ENCODE assay signal across 7 mouse cellular contexts in genomic region chr5:114625590-114625989, GRCm38 (mm10). TPM values are rescaled to one million over a fixed set of nuclear protein-coding genes. Genes with fewer than 3 reads are reported as not detected.
DNase-seq lines count a peak whose midpoint lies in the region; ATAC-seq and TF ChIP-seq lines count a peak whose summit lies in the region.

No protein-coding gene starts in this region.

- no peak overlapping the region for H3K4me3 ChIP-seq in kidney, adult 2 months (ENCODE audit: insufficient read depth, low read depth, low read length)
- H3K4me3 ChIP-seq in ES-E14 (ENCODE audit: insufficient read depth in 1 of 2, low read depth in 1 of 2, low read length in 2 of 2, poor library complexity in 1 of 2, severe bottlenecking in 1 of 2) = no peak overlapping the region
- no peak overlapping the region for H3K4me3 ChIP-seq in lung, embryonic 14.5 days (ENCODE audit: low read depth, low read length)
- H3K4me3 ChIP-seq in spleen, adult 2 months (ENCODE audit: extremely low read depth, insufficient read depth, insufficient read length) = no peak overlapping the region

- no peaks in the 10 kb centered on the region for H3K36me3 ChIP-seq in kidney, adult 2 months (ENCODE audit: control insufficient read depth, insufficient read depth, low read length)
- H3K36me3 ChIP-seq in ES-E14 (ENCODE audit: control insufficient read depth, insufficient read depth, low read length, poor library complexity, severe bottlenecking) = no peaks in the 10 kb centered on the region
- no peaks in the 10 kb centered on the region for H3K36me3 ChIP-seq in lung, embryonic 14.5 days (ENCODE audit: insufficient read depth)
- H3K36me3 ChIP-seq in spleen, adult 2 months (ENCODE audit: control insufficient read depth, insufficient read depth, low read length) = no peaks in the 10 kb centered on the region

- TF ChIP-seq POLR2A in kidney, adult 2 months (IDR thresholded peaks at IDR 0.05; ENCODE audit: low read depth, low read length) = no peak
- no peak for TF ChIP-seq POLR2A in spleen, adult 2 months (IDR thresholded peaks at IDR 0.05; ENCODE audit: low read depth, low read length)

- intact Hi-C loops in gastrocnemius, postnatal 14 days (cut with DNase I; ENCODE audit: low total_unique reads) = no loop called here

- no peaks in the 10 kb centered on the region for H3K9me3 ChIP-seq in ES-E14 (ENCODE audit: control insufficient read depth, insufficient read depth, low read depth, low read length)
- no peaks in the 10 kb centered on the region for H3K9me3 ChIP-seq in lung, embryonic 14.5 days (ENCODE audit: low read depth, low read length)

- peak; percentile 54 for DNase-seq in kidney, adult 2 months
- DNase-seq in kidney, adult 11 months = no peak
- DNase-seq in ES-E14 (ENCODE audit: low read depth, low spot score) = peak; percentile 77
- DNase-seq in adrenal gland, postnatal 10 days = peak; percentile 76
- peak; percentile 57 for DNase-seq in gastrocnemius, postnatal 14 days
- DNase-seq in lung, embryonic 14.5 days = peak; percentile 76
- peak in 1 of 2 experiments; percentile 61 for DNase-seq in spleen, adult 2 months (ENCODE audit: low read depth in 1 of 2, low spot score in 2 of 2)

- 11% methylated on average over 3 of the region's 3 CpGs for WGBS in kidney, adult 2 months
- WGBS in lung, embryonic 14.5 days = 17% methylated on average over 3 of the region's 3 CpGs
- 21% methylated on average over 3 of the region's 3 CpGs for WGBS in spleen, adult 2 months

- no peak for ATAC-seq in lung, embryonic 14.5 days (ENCODE audit: insufficient read depth)

- no peak overlapping the region for H3K9ac ChIP-seq in ES-E14 (ENCODE audit: insufficient read depth, low read depth, low read length, poor library complexity, severe bottlenecking)
- no peak overlapping the region for H3K9ac ChIP-seq in lung, embryonic 14.5 days

- no peak overlapping the region for H3K27ac ChIP-seq in kidney, adult 2 months (ENCODE audit: insufficient read depth, low read depth, low read length)
- H3K27ac ChIP-seq in ES-E14 (ENCODE audit: insufficient read depth, low read depth, low read length, poor library complexity, severe bottlenecking) = no peak overlapping the region
- no peak overlapping the region for H3K27ac ChIP-seq in lung, embryonic 14.5 days (ENCODE audit: low read depth)
- no peak overlapping the region for H3K27ac ChIP-seq in spleen, adult 2 months (ENCODE audit: insufficient read depth, low read length)

- no peaks in the 10 kb centered on the region for H3K27me3 ChIP-seq in kidney, adult 2 months (replicated peaks; ENCODE audit: control insufficient read depth, insufficient read depth, low read length)
- no peaks in the 10 kb centered on the region for H3K27me3 ChIP-seq in lung, embryonic 14.5 days (ENCODE audit: insufficient read depth, low read length)
- no peaks in the 10 kb centered on the region for H3K27me3 ChIP-seq in spleen, adult 2 months (ENCODE audit: control insufficient read depth, insufficient read depth, low read length)

- H3K4me2 ChIP-seq in lung, embryonic 14.5 days = no peak overlapping the region

- in situ Hi-C loops in ES-E14 (cut with MboI; ENCODE audit: low sequenced_read_pairs in 2 of 2, unreplicated experiment in 2 of 2) = no loop called here

- TF ChIP-seq CTCF in kidney, adult 2 months (conservative IDR thresholded peaks at IDR 0.05; ENCODE audit: insufficient read depth, insufficient read length, low read depth, low read length) = peak; percentile 73
- peak; percentile 76 for TF ChIP-seq CTCF in lung, embryonic 14.5 days (IDR thresholded peaks at IDR 0.05; ENCODE audit: low read depth)
- peak; percentile 47; the same call in 1 of the 2 replicates for TF ChIP-seq CTCF in spleen, adult 2 months (IDR thresholded peaks at IDR 0.05; ENCODE audit: extremely low read depth, insufficient read depth, insufficient read length, insufficient replicate concordance)

- no peaks in the 10 kb centered on the region for H3K4me1 ChIP-seq in kidney, adult 2 months (ENCODE audit: control insufficient read depth, insufficient read depth, low read length)
- H3K4me1 ChIP-seq in ES-E14 (ENCODE audit: control insufficient read depth in 2 of 2, insufficient read depth in 2 of 2, low read length in 2 of 2, poor library complexity in 1 of 2) = no peaks in the 10 kb centered on the region
- H3K4me1 ChIP-seq in lung, embryonic 14.5 days (ENCODE audit: insufficient read depth) = no peaks in the 10 kb centered on the region
- H3K4me1 ChIP-seq in spleen, adult 2 months (ENCODE audit: control insufficient read depth, insufficient read depth, insufficient read length) = no peaks in the 10 kb centered on the region

TF ChIP-seq in ES-E14, 5 proteins besides CTCF, POLR2A, EP300 and RAD21:
- TF ChIP-seq MAFK (IDR thresholded peaks at IDR 0.05; ENCODE audit: insufficient read depth, low read depth, low read length) (no peak), ZNF384 (IDR thresholded peaks at IDR 0.05; ENCODE audit: low read depth, low read length) (no peak)

RNA-seq across cellular contexts. Expression of gene Trpv4, which starts 32.6 kb away (rescaled TPM):
- 127 and 164 TPM in 2 replicates for polyA plus RNA-seq in kidney, adult 2 months (2012; rRNA removed)
- 1.4 and 3.5 TPM in 2 replicates for total RNA-seq in ES-E14 (2012; rRNA removed)
- total RNA-seq in adrenal gland, postnatal 10 days (2021) = 1 to 10 TPM; 2.8 to 2.9 TPM
- 1 to 10 TPM; 1.6 to 1.8 TPM for total RNA-seq in gastrocnemius, postnatal 14 days (2021)
- polyA plus RNA-seq in lung, embryonic 14.5 days (2014; fragmentation: Nextera tagmentation; extraction: Ambion mirVana) = 1.0 and 1.6 TPM in 2 replicates
- polyA plus RNA-seq in spleen, adult 2 months (2012; rRNA removed) = 4.2 and 5.3 TPM in 2 replicates

RNA-seq across cellular contexts. Expression of gene Fam222a, which starts 57.8 kb away (rescaled TPM):
- polyA plus RNA-seq in kidney, adult 2 months (2012; rRNA removed) = 4.9 and 5.5 TPM in 2 replicates
- 1.2 and 2.2 TPM in 2 replicates for total RNA-seq in ES-E14 (2012; rRNA removed)
- total RNA-seq in adrenal gland, postnatal 10 days (2021) = 10 to 100 TPM; 29.5 to 56.8 TPM
- total RNA-seq in gastrocnemius, postnatal 14 days (2021) = under 1 TPM; 0.49 to 0.96 TPM
- 2.3 and 2.5 TPM in 2 replicates for polyA plus RNA-seq in lung, embryonic 14.5 days (2014; fragmentation: Nextera tagmentation; extraction: Ambion mirVana)
- 2.8 and 4.6 TPM in 2 replicates for polyA plus RNA-seq in spleen, adult 2 months (2012; rRNA removed)
